Mouse (Mus musculus): ENCODE results near the gene 1700008O03Rik. TPM values are rescaled to one million over a fixed set of nuclear protein-coding genes. Genes with fewer than 3 reads are reported as not detected.

1700008O03Rik gene
- polyA plus RNA-seq (2012; rRNA removed), result 3.3 and 4.9 TPM in 2 replicates

GRCm38 (mm10) chr7:44385720-44386119 is at the start of gene 1700008O03Rik:
1700008O03Rik (minus strand) TSS chr7:44385820.

DNA sequence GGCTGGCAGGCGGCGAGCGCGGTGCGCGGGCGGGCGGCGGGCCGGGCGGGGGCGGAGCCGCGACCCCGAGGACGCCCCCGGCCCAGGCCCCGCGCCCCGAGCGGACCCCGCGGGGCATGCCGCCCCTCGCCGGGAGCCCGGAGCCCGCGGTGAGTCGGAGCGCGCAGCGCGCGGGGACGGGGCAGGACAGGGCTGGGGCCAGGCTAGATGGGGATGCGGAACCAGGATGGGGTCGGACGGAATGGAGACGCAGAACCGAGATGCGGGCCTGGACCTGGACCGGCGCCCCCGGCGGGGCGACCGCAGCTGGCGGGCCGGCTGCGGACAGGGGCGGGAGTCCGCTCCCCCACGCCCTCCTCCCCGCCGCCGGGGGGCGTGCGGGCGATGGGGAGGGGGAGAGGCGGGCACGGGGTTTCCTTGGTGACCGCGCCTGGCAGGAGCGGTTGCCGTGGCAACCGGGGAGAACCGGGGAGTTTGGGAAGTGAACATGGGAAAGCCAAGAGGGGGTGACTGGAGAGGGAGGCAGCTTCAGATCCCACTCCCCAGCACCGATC is 43.4 kb upstream of the 1700008O03Rik start, which contains the start of gene Lrrc4b:
Gene Lrrc4b (plus strand): TSS at position 51 of the 554 bp plus-strand sequence.

DNA sequence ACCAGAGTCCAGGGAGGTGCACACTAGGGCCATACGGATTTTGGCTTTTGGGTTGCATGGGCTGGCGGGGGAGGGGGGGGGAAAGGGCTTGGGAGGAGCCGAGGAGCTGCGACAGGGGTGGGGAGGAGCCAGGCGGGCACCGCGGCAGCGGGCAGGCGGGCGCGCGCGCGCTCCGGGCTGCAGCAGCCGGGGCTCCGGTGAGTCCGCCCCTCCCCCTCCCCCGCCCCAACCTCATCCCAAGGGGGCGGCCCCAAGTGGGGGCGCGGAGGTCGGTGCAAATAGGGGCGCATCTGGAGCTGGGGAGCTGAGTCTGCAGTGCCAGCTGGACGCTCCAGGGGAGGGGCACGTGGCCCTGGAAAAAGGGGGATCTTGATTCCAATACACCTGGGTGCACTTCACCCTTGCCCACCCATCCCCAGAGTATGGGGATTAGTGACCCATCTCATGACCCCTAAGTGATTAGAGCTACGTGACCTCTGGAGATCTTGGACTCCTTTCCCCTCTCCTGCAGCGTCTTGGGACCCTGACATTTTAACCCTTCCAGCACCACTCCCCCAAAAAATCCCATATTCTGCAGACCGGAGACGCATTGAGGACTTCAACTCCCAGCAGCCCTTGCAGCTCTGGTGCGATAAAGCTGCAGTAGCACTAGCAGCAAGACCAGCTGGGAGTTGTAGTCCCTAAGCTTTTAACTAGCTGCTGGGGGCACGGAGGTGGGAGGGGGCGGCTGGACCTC is 1.5 kb downstream of the 1700008O03Rik start, which contains the start of gene Syt3:
Gene Syt3 (plus strand): TSS at position 123 of the 736 bp plus-strand sequence.

Other genes with a start within 250 kb of the 1700008O03Rik start
- gene Klk1b16, start 249.1 kb downstream of the 1700008O03Rik start, polyA plus RNA-seq (2012; rRNA removed), result not detected in 2 replicates
- 0.09 TPM in 1 of 2 replicates, not detected in the other for gene Klk1b24, start 197.6 kb downstream of the 1700008O03Rik start, polyA plus RNA-seq (2012; rRNA removed)
- not detected in 2 replicates for gene Klk1b3, start 187.6 kb downstream of the 1700008O03Rik start, polyA plus RNA-seq (2012; rRNA removed)
- not detected in 2 replicates for gene Klk1b4, start 178.4 kb downstream of the 1700008O03Rik start, polyA plus RNA-seq (2012; rRNA removed)
- not detected in 2 replicates for gene Klk1b5, start 169.9 kb downstream of the 1700008O03Rik start, polyA plus RNA-seq (2012; rRNA removed)
- gene Klk1, start 160.5 kb downstream of the 1700008O03Rik start, polyA plus RNA-seq (2012; rRNA removed), result not detected in 2 replicates
- gene Gm36864, start 149.6 kb downstream of the 1700008O03Rik start, polyA plus RNA-seq (2012; rRNA removed), result not detected in 2 replicates
- gene 1700028J19Rik, start 139.1 kb downstream of the 1700008O03Rik start, polyA plus RNA-seq (2012; rRNA removed), result 1.4 and 1.6 TPM in 2 replicates
- 290 and 299 TPM in 2 replicates for gene 2410002F23Rik, start 139.1 kb downstream of the 1700008O03Rik start, polyA plus RNA-seq (2012; rRNA removed)
- gene Acp4, start 128.4 kb downstream of the 1700008O03Rik start, polyA plus RNA-seq (2012; rRNA removed), result 0.05 TPM in 1 of 2 replicates, not detected in the other
- gene Gm15517, start 124.4 kb downstream of the 1700008O03Rik start, polyA plus RNA-seq (2012; rRNA removed), result 0.51 TPM in 1 of 2 replicates, not detected in the other
- 4.6 and 6.3 TPM in 2 replicates for gene Clec11a, start 78.9 kb downstream of the 1700008O03Rik start, polyA plus RNA-seq (2012; rRNA removed)
- gene Shank1, start 75.6 kb downstream of the 1700008O03Rik start, polyA plus RNA-seq (2012; rRNA removed), result 23.6 and 34.2 TPM in 2 replicates
- 26.1 and 27.0 TPM in 2 replicates for gene Syt3, start 1.7 kb downstream of the 1700008O03Rik start, polyA plus RNA-seq (2012; rRNA removed)
- 193 and 226 TPM in 2 replicates for gene Lrrc4b, start 43.2 kb upstream of the 1700008O03Rik start, polyA plus RNA-seq (2012; rRNA removed)
- gene Aspdh, start 79.6 kb upstream of the 1700008O03Rik start, polyA plus RNA-seq (2012; rRNA removed), result 26.7 and 26.9 TPM in 2 replicates
- 90.7 and 102 TPM in 2 replicates for gene Josd2, start 82.2 kb upstream of the 1700008O03Rik start, polyA plus RNA-seq (2012; rRNA removed)
- 185 and 186 TPM in 2 replicates for gene Emc10, start 110.7 kb upstream of the 1700008O03Rik start, polyA plus RNA-seq (2012; rRNA removed)
- 39.6 and 46.7 TPM in 2 replicates for gene Fam71e1, start 110.8 kb upstream of the 1700008O03Rik start, polyA plus RNA-seq (2012; rRNA removed)
- gene Mybpc2, start 138.8 kb upstream of the 1700008O03Rik start, polyA plus RNA-seq (2012; rRNA removed), result 0.01 and 0.05 TPM in 2 replicates
- 0.06 and 0.16 TPM in 2 replicates for gene Spib, start 146.3 kb upstream of the 1700008O03Rik start, polyA plus RNA-seq (2012; rRNA removed)
- 60.2 and 64.2 TPM in 2 replicates for gene Pold1, start 163.0 kb upstream of the 1700008O03Rik start, polyA plus RNA-seq (2012; rRNA removed)
- gene Nr1h2, start 168.1 kb upstream of the 1700008O03Rik start, polyA plus RNA-seq (2012; rRNA removed), result 94.5 and 97.2 TPM in 2 replicates
- gene Napsa, start 186.6 kb upstream of the 1700008O03Rik start, polyA plus RNA-seq (2012; rRNA removed), result 0.64 TPM in 2 replicates
- 16.8 and 23.5 TPM in 2 replicates for gene Kcnc3, start 204.8 kb upstream of the 1700008O03Rik start, polyA plus RNA-seq (2012; rRNA removed)

Data from central nervous system, embryonic 14 days (tissue).